Mouse (Mus musculus): ENCODE data around the gene Cenpo. TPM values are rescaled to one million over a fixed set of nuclear protein-coding genes. Genes with fewer than 3 reads are reported as not detected.

The Cenpo gene
- polyA plus RNA-seq, 1 experiment from 2014 or later = 15.4 TPM

DNA sequence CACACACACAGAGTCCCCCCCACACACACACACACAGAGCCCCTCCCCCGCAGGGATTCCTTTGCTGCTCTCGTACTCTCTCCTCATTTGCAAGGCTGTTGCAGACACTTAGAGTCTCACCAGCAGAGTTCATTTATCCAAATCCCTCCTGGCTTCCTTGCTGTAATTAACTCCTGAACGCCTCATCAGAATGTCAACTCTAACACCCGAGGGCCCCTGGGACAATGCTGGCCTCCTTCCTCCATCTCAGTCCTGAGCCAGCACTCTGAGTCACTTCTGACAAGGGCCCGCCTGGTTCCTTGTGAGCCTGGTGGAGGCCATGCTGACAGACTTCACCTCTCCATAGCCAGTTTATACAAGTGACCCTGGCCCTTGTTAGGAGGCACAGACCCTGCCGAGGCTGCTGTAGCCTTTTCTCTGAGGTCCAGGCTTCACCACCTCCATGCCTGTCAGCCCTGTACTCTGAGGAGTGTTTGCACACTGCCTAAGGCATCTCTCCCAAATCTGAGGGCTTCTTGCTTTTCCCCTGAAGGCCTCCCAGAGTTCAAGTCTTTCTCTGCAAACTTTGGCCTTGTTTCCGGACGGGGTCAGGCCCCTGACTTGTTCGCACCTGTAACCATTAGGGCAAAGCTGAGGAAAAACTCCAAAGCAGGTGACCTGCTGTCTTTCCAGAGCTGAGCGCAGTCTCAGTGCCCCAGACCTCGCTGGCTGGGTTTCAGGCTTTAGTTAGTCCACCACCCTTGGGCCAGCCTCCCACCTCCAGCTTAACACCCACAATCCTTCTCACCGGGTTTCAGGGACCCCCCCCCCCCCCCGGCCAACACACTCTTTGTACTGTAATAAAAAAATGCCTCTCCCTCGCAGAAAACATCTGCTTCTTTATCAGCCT, 45.7 kb downstream of the Cenpo start:
- peak; percentile 58 for ATAC-seq (ENCODE audit: low FRiP score, low TSS enrichment)
- Histone ChIP-seq H3K4me3 (ENCODE audit: low read length) (no peak overlapping the region), H3K9me3 (ENCODE audit: control insufficient read depth, low read length) (no peaks in the 10 kb centered on the region), H3K9ac (ENCODE audit: low read depth, low read length) (no peak overlapping the region), H3K27ac (ENCODE audit: low read depth, low read length) (peak overlapping the region; percentile 59; the same call in 1 of the 2 replicates), H3K4me1 (ENCODE audit: control insufficient read depth, insufficient read depth, low read length) (peaks cover 24% of the 10 kb centered on the region), H3K4me2 (replicated peaks; ENCODE audit: low read depth, low read length) (no peak overlapping the region), H3K36me3 (ENCODE audit: control insufficient read depth, insufficient read depth, low read length) (no peaks in the 10 kb centered on the region), H3K27me3 (ENCODE audit: control insufficient read depth, insufficient read depth, low read length) (no peaks in the 10 kb centered on the region)
- 34% methylated on average over 14 of the region's 14 CpGs for WGBS

DNA sequence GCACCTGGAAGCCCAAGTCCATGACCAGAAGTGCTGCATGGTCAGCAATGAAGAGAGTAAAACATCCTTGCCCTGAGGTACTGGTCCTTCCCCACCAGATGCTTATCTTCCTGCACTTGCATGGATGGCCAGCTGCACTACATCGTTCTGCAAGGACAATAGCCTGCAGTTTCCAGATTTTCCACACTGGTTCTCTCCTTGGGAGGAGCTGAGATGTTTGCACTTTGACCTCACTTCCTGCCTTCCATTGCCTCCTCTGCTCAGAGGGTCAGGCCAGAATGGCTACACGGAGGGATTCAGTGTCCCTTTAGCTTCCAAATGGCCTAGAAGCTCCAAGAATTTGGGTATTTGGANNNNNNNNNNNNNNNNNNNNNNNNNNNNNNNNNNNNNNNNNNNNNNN, 49.4 kb downstream of the Cenpo start:
- WGBS = 17% methylated on average over 2 of the region's 2 CpGs
- H3K36me3 ChIP-seq (ENCODE audit: control insufficient read depth, insufficient read depth, low read length) = no peaks in the 10 kb centered on the region

DNA sequence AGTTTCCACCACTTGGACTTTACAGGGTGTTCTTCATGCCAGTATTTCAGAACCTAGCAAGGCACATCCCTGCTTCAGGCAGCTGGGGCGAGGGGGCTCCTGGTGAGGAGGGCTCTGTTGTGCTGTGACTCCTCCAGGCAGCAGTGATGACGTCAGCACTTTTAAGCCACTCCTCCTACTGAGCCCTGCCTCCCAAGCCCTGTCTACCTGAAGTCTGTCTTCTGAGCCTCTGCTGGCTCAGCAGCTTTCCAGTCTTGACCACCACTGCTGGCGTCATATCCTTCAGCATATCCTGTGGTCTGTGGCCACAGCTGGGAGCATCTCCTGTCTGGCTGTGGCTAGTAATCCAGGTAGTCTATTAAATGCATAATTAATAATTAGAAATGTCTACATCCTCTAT, 53.6 kb downstream of the Cenpo start:
- Histone ChIP-seq H3K27ac (ENCODE audit: low read depth, low read length) (no peak overlapping the region), H3K27me3 (ENCODE audit: control insufficient read depth, insufficient read depth, low read length) (no peaks in the 10 kb centered on the region), H3K36me3 (ENCODE audit: control insufficient read depth, insufficient read depth, low read length) (no peaks in the 10 kb centered on the region), H3K4me2 (replicated peaks; ENCODE audit: low read depth, low read length) (no peak overlapping the region), H3K9ac (ENCODE audit: low read depth, low read length) (no peak overlapping the region), H3K4me1 (ENCODE audit: control insufficient read depth, insufficient read depth, low read length) (peaks cover 10% of the 10 kb centered on the region; the same call in 1 of the 2 replicates), H3K9me3 (ENCODE audit: control insufficient read depth, low read length) (no peaks in the 10 kb centered on the region), H3K4me3 (ENCODE audit: low read length) (no peak overlapping the region)
- no peak for ATAC-seq (ENCODE audit: low FRiP score, low TSS enrichment)
- 48% methylated on average over 3 of the region's 3 CpGs for WGBS

More for the DNA sequence above, 49.4 kb downstream of the Cenpo start:
- Histone ChIP-seq H3K27ac (ENCODE audit: low read depth, low read length) (no peak overlapping the region), H3K4me3 (ENCODE audit: low read length) (no peak overlapping the region), H3K27me3 (ENCODE audit: control insufficient read depth, insufficient read depth, low read length) (no peaks in the 10 kb centered on the region), H3K4me2 (replicated peaks; ENCODE audit: low read depth, low read length) (no peak overlapping the region), H3K4me1 (ENCODE audit: control insufficient read depth, insufficient read depth, low read length) (peaks cover 16% of the 10 kb centered on the region), H3K9ac (ENCODE audit: low read depth, low read length) (no peak overlapping the region), H3K9me3 (ENCODE audit: control insufficient read depth, low read length) (no peaks in the 10 kb centered on the region)
- ATAC-seq (ENCODE audit: low FRiP score, low TSS enrichment) = no peak

DNA sequence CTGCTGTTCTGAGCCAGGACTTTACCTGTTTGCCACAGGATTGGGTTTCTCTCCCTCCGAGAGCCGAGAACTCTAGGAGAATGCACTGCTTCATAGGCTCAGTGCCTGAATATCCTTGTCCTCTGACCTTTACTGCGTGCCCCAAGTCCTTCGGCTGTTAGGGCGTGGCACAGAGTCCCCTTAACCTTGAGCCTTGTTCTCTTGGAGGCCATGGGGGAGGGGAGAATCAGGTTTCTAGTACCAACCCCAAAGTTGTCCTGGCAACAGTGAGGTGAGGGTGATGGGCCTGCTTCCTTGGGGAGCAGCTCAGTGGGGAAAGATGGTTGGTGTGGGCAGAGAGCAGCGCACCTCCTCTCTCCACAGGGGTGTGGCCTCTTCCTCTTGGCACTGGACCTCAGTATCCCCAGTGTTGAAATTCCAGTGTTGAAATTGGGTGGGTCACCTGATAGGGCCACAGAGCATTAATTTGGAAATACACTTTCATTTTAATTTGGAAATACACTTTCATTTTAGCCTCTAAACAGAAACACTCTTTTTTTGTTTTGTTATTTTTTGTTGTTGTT, 54.3 kb downstream of the Cenpo start:
- peaks cover 10% of the 10 kb centered on the region; the same call in 1 of the 2 replicates for H3K4me1 ChIP-seq (ENCODE audit: control insufficient read depth, insufficient read depth, low read length)
- H3K4me2 ChIP-seq (replicated peaks; ENCODE audit: low read depth, low read length) = no peak overlapping the region
- WGBS = 72% methylated on average over 6 of the region's 6 CpGs
- no peaks in the 10 kb centered on the region for H3K9me3 ChIP-seq (ENCODE audit: control insufficient read depth, low read length)
- H3K4me3 ChIP-seq (ENCODE audit: low read length) = no peak overlapping the region
- H3K36me3 ChIP-seq (ENCODE audit: control insufficient read depth, insufficient read depth, low read length) = no peaks in the 10 kb centered on the region
- no peak overlapping the region for H3K27ac ChIP-seq (ENCODE audit: low read depth, low read length)
- no peaks in the 10 kb centered on the region for H3K27me3 ChIP-seq (ENCODE audit: control insufficient read depth, insufficient read depth, low read length)
- no peak overlapping the region for H3K9ac ChIP-seq (ENCODE audit: low read depth, low read length)
- no peak for ATAC-seq (ENCODE audit: low FRiP score, low TSS enrichment)

DNA sequence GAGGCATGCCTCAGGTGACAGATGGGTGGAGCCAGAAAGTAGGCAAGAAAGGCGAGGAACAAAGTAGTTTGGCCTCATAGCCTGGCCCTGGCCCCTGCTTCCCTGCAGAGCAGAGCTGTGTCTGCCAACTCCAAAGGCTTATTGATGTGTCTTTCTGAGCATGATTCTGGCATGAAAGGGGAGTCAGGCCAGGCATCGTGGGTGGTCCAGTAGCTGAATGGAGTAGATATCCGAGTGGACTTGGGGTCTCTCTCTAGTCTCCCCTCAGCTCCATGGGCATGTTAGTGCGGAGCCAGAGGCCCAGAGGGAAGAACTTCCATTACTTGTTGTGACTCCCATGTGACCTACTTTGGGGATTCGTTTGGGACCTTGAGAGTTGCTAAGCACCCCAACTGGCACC, 55.3 kb downstream of the Cenpo start:
- no peaks in the 10 kb centered on the region for H3K36me3 ChIP-seq (ENCODE audit: control insufficient read depth, insufficient read depth, low read length)
- no peak overlapping the region for H3K9ac ChIP-seq (ENCODE audit: low read depth, low read length)
- WGBS = 56% methylated on average over 5 of the region's 5 CpGs
- ATAC-seq (ENCODE audit: low FRiP score, low TSS enrichment) = no peak
- no peak overlapping the region for H3K4me3 ChIP-seq (ENCODE audit: low read length)
- H3K27ac ChIP-seq (ENCODE audit: low read depth, low read length) = no peak overlapping the region
- H3K4me2 ChIP-seq (replicated peaks; ENCODE audit: low read depth, low read length) = no peak overlapping the region
- no peaks in the 10 kb centered on the region for H3K9me3 ChIP-seq (ENCODE audit: control insufficient read depth, low read length)
- H3K4me1 ChIP-seq (ENCODE audit: control insufficient read depth, insufficient read depth, low read length) = 0 out of 2 replicates have a peak, but pooled peaks cover 4% of the 10 kb centered on the region
- no peaks in the 10 kb centered on the region for H3K27me3 ChIP-seq (ENCODE audit: control insufficient read depth, insufficient read depth, low read length)

DNA sequence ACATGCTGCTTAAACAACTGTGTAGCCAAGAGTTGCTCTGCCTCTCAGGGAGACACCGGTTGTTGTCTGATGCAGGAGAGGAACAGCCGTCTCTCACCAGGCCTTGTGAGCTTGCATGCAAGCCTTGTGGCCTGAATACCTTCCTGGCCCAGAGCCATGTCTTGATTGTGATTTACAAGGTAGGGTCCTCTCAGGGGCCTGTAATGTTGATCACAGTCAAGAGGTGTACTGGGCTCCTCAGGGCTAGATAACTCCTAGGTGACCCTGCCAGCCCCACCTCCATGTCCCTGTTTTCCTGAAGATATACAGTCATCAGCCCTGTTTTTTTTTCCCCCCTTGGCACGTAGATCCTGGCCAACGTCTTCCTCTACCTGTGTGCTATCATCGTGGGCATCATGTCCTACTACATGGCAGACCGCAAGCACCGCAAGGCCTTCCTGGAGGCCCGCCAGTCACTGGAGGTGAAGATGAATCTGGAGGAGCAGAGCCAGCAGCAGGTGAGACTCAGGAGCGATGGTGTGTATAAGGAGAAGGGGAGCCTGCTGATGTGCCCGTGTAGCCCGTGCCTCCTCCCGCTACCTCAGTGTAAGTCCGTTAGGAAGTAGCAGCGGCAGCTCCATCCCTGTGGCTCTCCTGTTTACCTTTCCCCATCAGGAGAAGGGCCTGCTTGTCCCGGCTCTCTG, 60.8 kb downstream of the Cenpo start:
- Histone ChIP-seq H3K27me3 (ENCODE audit: control insufficient read depth, insufficient read depth, low read length) (no peaks in the 10 kb centered on the region), H3K4me2 (replicated peaks; ENCODE audit: low read depth, low read length) (no peak overlapping the region), H3K9me3 (ENCODE audit: control insufficient read depth, low read length) (no peaks in the 10 kb centered on the region), H3K27ac (ENCODE audit: low read depth, low read length) (no peak overlapping the region), H3K9ac (ENCODE audit: low read depth, low read length) (no peak overlapping the region), H3K4me3 (ENCODE audit: low read length) (no peak overlapping the region), H3K36me3 (ENCODE audit: control insufficient read depth, insufficient read depth, low read length) (no peaks in the 10 kb centered on the region), H3K4me1 (ENCODE audit: control insufficient read depth, insufficient read depth, low read length) (no peaks in the 10 kb centered on the region)
- 84% methylated on average over 15 of the region's 15 CpGs for WGBS
- no peak for ATAC-seq (ENCODE audit: low FRiP score, low TSS enrichment)

DNA sequence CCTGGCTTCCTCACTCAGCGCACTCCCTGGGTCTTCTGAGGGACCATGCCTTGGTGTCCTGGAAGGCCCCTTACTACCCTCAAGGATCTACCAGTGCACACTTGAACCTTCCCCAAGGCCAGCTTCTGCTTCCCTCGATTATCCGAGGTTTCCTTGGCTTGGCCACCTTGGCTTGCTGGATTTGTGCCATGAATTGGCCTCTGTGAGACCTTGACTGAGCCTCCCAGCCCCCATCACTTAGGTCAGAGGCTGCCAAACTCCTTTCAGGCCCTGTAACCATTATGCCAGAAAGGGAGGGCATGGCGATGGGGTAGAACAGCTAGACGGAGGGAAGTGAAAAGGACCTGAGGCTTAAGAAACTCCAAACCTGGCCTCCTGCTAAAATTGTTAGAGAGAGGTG, 64.5 kb downstream of the Cenpo start:
- ATAC-seq (ENCODE audit: low FRiP score, low TSS enrichment) = no peak
- Histone ChIP-seq H3K4me2 (replicated peaks; ENCODE audit: low read depth, low read length) (no peak overlapping the region), H3K27ac (ENCODE audit: low read depth, low read length) (no peak overlapping the region), H3K36me3 (ENCODE audit: control insufficient read depth, insufficient read depth, low read length) (no peaks in the 10 kb centered on the region), H3K9ac (ENCODE audit: low read depth, low read length) (no peak overlapping the region), H3K4me3 (ENCODE audit: low read length) (no peak overlapping the region), H3K9me3 (ENCODE audit: control insufficient read depth, low read length) (no peaks in the 10 kb centered on the region), H3K27me3 (ENCODE audit: control insufficient read depth, insufficient read depth, low read length) (no peaks in the 10 kb centered on the region), H3K4me1 (ENCODE audit: control insufficient read depth, insufficient read depth, low read length) (no peaks in the 10 kb centered on the region)
- WGBS = 89% methylated on average over 5 of the region's 5 CpGs

DNA sequence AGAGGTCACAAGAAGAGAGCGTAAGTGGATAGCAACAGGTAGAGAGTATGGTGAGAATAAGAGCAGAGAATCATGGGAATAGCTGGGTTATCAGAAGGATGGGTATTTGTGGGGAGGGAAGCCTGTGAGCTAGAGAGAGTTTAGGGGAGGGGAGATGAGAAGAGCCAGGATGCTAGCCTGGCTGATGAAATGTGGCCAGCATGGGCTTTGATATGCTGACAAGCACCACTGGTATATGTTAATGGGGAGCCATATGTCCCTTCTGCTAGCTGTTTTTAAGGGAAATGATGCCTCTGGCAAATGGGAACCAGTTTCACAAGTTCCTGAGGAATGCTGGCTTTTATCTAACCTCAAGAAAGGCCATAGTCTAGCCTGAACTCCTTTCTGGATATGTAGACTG, 65.0 kb downstream of the Cenpo start:
- Histone ChIP-seq H3K27ac (ENCODE audit: low read depth, low read length) (no peak overlapping the region), H3K36me3 (ENCODE audit: control insufficient read depth, insufficient read depth, low read length) (no peaks in the 10 kb centered on the region), H3K4me1 (ENCODE audit: control insufficient read depth, insufficient read depth, low read length) (no peaks in the 10 kb centered on the region), H3K4me3 (ENCODE audit: low read length) (no peak overlapping the region), H3K9me3 (ENCODE audit: control insufficient read depth, low read length) (no peaks in the 10 kb centered on the region), H3K4me2 (replicated peaks; ENCODE audit: low read depth, low read length) (no peak overlapping the region), H3K9ac (ENCODE audit: low read depth, low read length) (no peak overlapping the region), H3K27me3 (ENCODE audit: control insufficient read depth, insufficient read depth, low read length) (no peaks in the 10 kb centered on the region)
- no peak for ATAC-seq (ENCODE audit: low FRiP score, low TSS enrichment)
- WGBS = 95% methylated on average over 1 of the region's 1 CpGs

DNA sequence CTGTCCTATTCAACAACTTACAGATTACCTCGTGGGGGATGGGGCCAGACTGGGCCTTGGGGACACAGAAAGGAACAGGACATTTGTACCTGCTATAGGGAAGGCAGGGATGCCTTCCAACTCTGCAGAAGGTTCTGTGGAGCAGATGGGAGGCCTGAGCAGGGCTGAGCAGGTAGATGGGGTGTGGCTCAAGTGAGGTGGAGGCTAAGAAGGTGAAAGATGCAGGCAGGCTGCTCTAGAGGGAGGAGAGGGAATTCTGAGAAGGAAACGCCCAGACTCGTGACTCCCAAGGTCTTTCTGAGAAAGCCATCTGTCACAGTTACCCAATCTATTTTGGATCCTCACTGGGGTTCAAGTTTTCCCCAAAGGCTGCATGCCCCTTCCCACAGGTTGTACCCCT, 67.1 kb downstream of the Cenpo start:
- no peak for ATAC-seq (ENCODE audit: low FRiP score, low TSS enrichment)
- H3K36me3 ChIP-seq (ENCODE audit: control insufficient read depth, insufficient read depth, low read length) = no peaks in the 10 kb centered on the region
- no peak overlapping the region for H3K4me2 ChIP-seq (replicated peaks; ENCODE audit: low read depth, low read length)
- H3K4me3 ChIP-seq (ENCODE audit: low read length) = no peak overlapping the region
- no peaks in the 10 kb centered on the region for H3K27me3 ChIP-seq (ENCODE audit: control insufficient read depth, insufficient read depth, low read length)
- H3K27ac ChIP-seq (ENCODE audit: low read depth, low read length) = no peak overlapping the region
- WGBS = 66% methylated on average over 3 of the region's 3 CpGs
- H3K9me3 ChIP-seq (ENCODE audit: control insufficient read depth, low read length) = no peaks in the 10 kb centered on the region
- H3K4me1 ChIP-seq (ENCODE audit: control insufficient read depth, insufficient read depth, low read length) = no peaks in the 10 kb centered on the region
- no peak overlapping the region for H3K9ac ChIP-seq (ENCODE audit: low read depth, low read length)
